Mouse (Mus musculus): ENCODE measurements around the gene Osbp. TPM values are rescaled to one million over a fixed set of nuclear protein-coding genes. Genes with fewer than 3 reads are reported as not detected.

Gene Osbp
- polyA plus RNA-seq, 1 experiment from 2014 or later, result 4.2 TPM

- H3K9me3 ChIP-seq, result no peaks in the 10 kb centered on the region
- H3K36me3 ChIP-seq, result peaks cover 22% of the 10 kb centered on the region
- no peak overlapping the region for H3K27ac ChIP-seq
- ATAC-seq, result no peak
- WGBS, result 74% methylated on average over 10 of the region's 10 CpGs
- H3K27me3 ChIP-seq (replicated peaks), result no peaks in the 10 kb centered on the region
- no peak overlapping the region for H3K4me2 ChIP-seq (replicated peaks)
- H3K9ac ChIP-seq, result no peak overlapping the region
- H3K4me3 ChIP-seq (replicated peaks), result no peak overlapping the region
- no peaks in the 10 kb centered on the region for H3K4me1 ChIP-seq (replicated peaks)
These were observed 26.8 kb downstream of the Osbp start for GRCm38 (mm10) chr19:11992441-11993029.

DNA sequence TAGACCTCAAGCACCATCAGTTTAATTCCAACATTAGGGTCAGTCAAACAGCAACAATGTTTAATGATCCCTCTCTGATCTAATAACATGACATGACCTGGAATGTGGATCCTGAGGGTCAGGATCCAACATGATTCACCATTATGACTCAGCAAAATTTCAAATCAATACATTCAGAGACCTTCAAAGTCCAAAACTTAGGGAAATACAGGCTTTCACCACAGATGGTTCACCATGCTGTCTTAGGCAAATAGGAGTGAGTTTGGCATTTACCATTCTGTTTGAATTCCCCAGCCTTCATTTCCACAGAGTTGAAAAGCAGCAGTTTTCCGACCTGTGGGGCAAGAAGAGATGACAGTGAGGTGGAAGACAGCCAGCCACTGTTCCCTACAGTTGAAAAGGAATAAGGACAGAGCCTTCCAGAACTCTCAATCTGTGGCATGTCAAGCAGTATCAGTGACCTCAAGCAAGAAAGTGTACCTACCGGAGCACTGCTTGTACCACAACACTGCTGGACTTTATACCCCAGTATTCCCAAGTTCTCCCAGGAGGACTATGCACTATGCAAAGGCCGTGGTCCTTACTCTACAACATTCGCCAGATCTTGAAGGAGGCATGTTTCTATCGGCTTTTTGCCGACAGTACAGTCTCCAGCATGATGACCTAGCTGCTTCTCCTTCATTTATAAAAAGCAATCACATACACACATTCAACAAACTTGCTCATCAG, 29.1 kb downstream of the Osbp start:
- WGBS, result 87% methylated on average over 6 of the region's 6 CpGs
- H3K27me3 ChIP-seq (replicated peaks), result no peaks in the 10 kb centered on the region
- no peak overlapping the region for H3K4me3 ChIP-seq (replicated peaks)
- no peaks in the 10 kb centered on the region for H3K4me1 ChIP-seq (replicated peaks)
- H3K9ac ChIP-seq, result no peak overlapping the region
- H3K27ac ChIP-seq, result no peak overlapping the region
- ATAC-seq, result no peak
- H3K9me3 ChIP-seq, result no peaks in the 10 kb centered on the region
- no peak overlapping the region for H3K4me2 ChIP-seq (replicated peaks)
- peaks cover 16% of the 10 kb centered on the region for H3K36me3 ChIP-seq

DNA sequence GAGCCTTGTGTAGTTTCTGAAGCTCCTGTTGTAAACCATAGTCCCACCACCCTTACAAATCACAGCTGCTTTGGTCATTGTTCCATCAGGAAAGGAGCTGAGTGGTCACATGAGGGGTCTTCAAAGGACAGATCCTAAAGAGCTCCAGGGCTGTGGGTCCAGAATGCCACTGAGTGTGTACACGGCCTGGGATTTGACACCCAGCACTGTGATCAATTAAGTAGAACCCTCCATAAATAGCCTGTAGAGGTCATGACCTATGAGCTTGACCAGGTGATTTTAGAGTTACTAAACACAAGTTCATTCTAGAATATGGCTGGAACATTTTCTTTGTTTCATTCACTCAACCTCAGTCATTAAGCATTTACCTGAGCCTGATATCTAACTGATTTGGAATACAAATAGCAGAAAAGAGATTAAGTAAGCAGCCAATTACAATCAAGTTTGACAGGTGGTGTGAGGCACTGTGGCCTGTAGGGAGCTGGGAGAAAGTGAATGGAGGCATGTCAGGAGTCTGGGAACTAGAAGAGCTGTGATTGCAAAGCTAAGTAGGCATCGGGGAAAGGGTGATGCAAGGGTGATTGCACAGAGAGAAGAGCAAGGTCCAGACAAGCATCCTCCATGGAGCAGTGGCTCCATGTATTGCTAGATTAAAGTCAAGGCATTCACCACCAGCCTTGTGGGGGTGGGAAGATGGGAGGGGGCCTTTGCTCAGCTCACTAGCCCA, 30.1 kb downstream of the Osbp start:
- peak; percentile 88 for ATAC-seq

DNA sequence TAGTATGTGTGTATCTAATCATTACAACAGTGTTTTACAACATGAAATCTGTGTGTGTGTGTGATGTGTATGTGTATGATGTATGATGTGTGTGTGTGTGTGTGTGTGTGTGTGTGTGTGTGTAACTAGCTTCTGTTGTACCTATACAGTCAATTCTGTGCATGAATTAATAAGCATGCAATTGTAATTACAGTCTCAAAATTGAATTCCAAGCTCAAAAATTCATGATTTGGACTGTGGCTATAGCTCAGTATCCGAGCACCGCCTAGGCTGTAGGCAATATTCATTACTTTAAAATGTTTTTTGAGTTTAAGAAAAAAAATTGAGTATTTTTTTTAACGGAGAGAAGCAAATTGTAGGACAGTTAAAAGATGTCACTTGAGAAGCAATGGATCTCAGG, 35.9 kb downstream of the Osbp start:
- no peak overlapping the region for H3K4me3 ChIP-seq (replicated peaks)
- H3K9ac ChIP-seq, result no peak overlapping the region
- H3K27ac ChIP-seq, result no peak overlapping the region
- H3K4me2 ChIP-seq (replicated peaks), result no peak overlapping the region
- no peaks in the 10 kb centered on the region for H3K27me3 ChIP-seq (replicated peaks)
- peaks cover 5% of the 10 kb centered on the region; the same call in 1 of the 2 replicates for H3K4me1 ChIP-seq (replicated peaks)
- 28% methylated on average over 3 of the region's 3 CpGs for WGBS
- no peak for ATAC-seq
- no peaks in the 10 kb centered on the region for H3K9me3 ChIP-seq
- H3K36me3 ChIP-seq, result no peaks in the 10 kb centered on the region

More for the DNA sequence above, 30.1 kb downstream of the Osbp start:
- Histone ChIP-seq H3K9me3 (no peaks in the 10 kb centered on the region), H3K4me1 (replicated peaks) (no peaks in the 10 kb centered on the region), H3K9ac (no peak overlapping the region), H3K36me3 (peaks cover 15% of the 10 kb centered on the region), H3K27ac (0 out of 2 replicates have a peak overlapping the region, but pooled peaks have one; percentile 17), H3K4me2 (replicated peaks) (no peak overlapping the region), H3K4me3 (replicated peaks) (no peak overlapping the region), H3K27me3 (replicated peaks) (no peaks in the 10 kb centered on the region)
- 63% methylated on average over 2 of the region's 2 CpGs for WGBS

GRCm38 (mm10) chr19:12002125-12002524, 36.4 kb downstream of the Osbp start:
- Histone ChIP-seq H3K27ac (no peak overlapping the region), H3K9ac (no peak overlapping the region), H3K4me3 (replicated peaks) (0 out of 2 replicates have a peak overlapping the region, but pooled peaks have one; percentile 0), H3K27me3 (replicated peaks) (no peaks in the 10 kb centered on the region), H3K9me3 (no peaks in the 10 kb centered on the region), H3K36me3 (no peaks in the 10 kb centered on the region), H3K4me2 (replicated peaks) (peak overlapping the region; percentile 13), H3K4me1 (replicated peaks) (peaks cover 6% of the 10 kb centered on the region; the same call in 1 of the 2 replicates)
- peak; percentile 39 for ATAC-seq
- WGBS, result 5% methylated on average over 11 of the region's 11 CpGs

GRCm38 (mm10) chr19:12002791-12003190, 37.0 kb downstream of the Osbp start:
- no peak for ATAC-seq
- 54% methylated on average over 14 of the region's 14 CpGs for WGBS
- no peak overlapping the region for H3K9ac ChIP-seq
- no peaks in the 10 kb centered on the region for H3K9me3 ChIP-seq
- H3K27ac ChIP-seq, result no peak overlapping the region
- peak overlapping the region; percentile 13 for H3K4me2 ChIP-seq (replicated peaks)
- H3K4me3 ChIP-seq (replicated peaks), result 0 out of 2 replicates have a peak overlapping the region, but pooled peaks have one; percentile 0
- H3K4me1 ChIP-seq (replicated peaks), result peaks cover 10% of the 10 kb centered on the region; the same call in 1 of the 2 replicates
- H3K36me3 ChIP-seq, result no peaks in the 10 kb centered on the region
- H3K27me3 ChIP-seq (replicated peaks), result no peaks in the 10 kb centered on the region

DNA sequence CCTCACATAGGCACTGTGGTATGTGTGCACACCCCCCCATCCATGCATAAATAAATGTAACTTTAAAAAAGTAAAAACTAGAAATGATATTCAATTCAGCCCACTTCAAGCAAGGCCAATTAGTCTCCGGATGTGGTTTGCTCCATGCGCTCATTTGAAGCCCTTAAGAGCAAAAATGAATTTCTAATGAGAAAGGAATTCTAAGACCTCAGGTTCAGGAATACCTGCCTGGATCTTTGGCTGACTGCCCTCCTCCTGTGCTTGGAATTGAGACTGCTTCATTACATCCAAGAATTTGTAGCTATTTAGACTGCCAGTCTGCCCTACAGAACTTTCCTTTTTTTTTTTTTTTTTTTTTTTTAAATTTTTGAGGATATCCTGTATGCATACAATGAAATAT, 37.8 kb downstream of the Osbp start:
- 91% methylated on average over 2 of the region's 2 CpGs for WGBS
- Histone ChIP-seq H3K4me3 (replicated peaks) (no peak overlapping the region), H3K36me3 (no peaks in the 10 kb centered on the region), H3K9me3 (no peaks in the 10 kb centered on the region), H3K4me1 (replicated peaks) (peaks cover 10% of the 10 kb centered on the region; the same call in 1 of the 2 replicates), H3K27me3 (replicated peaks) (no peaks in the 10 kb centered on the region), H3K27ac (no peak overlapping the region), H3K4me2 (replicated peaks) (no peak overlapping the region), H3K9ac (no peak overlapping the region)
- no peak for ATAC-seq

- H3K27me3 ChIP-seq (replicated peaks), result no peaks in the 10 kb centered on the region
- H3K9me3 ChIP-seq, result no peaks in the 10 kb centered on the region
- H3K27ac ChIP-seq, result peak overlapping the region; percentile 81
- H3K4me3 ChIP-seq (replicated peaks), result peak overlapping the region; percentile 57
- peak; percentile 32 for ATAC-seq
- H3K4me2 ChIP-seq (replicated peaks), result peak overlapping the region; percentile 79
- peaks cover 10% of the 10 kb centered on the region; the same call in 1 of the 2 replicates for H3K4me1 ChIP-seq (replicated peaks)
- 47% methylated on average over 9 of the region's 9 CpGs for WGBS
- no peaks in the 10 kb centered on the region for H3K36me3 ChIP-seq
- H3K9ac ChIP-seq, result no peak overlapping the region
These were observed 38.7 kb downstream of the Osbp start for GRCm38 (mm10) chr19:12004216-12005008.

GRCm38 (mm10) chr19:12005376-12006360, 39.9 kb downstream of the Osbp start:
- Histone ChIP-seq H3K36me3 (no peaks in the 10 kb centered on the region), H3K9ac (peak overlapping the region; percentile 54), H3K9me3 (no peaks in the 10 kb centered on the region), H3K4me3 (replicated peaks) (peak overlapping the region; percentile 57), H3K4me1 (replicated peaks) (peaks cover 10% of the 10 kb centered on the region; the same call in 1 of the 2 replicates), H3K27me3 (replicated peaks) (no peaks in the 10 kb centered on the region), H3K4me2 (replicated peaks) (peak overlapping the region; percentile 79), H3K27ac (peak overlapping the region; percentile 81)
- WGBS, result under 1% methylated on average over 41 of the region's 41 CpGs
- ATAC-seq, result peak; percentile 74

- peak overlapping the region; percentile 57 for H3K4me3 ChIP-seq (replicated peaks)
- no peaks in the 10 kb centered on the region for H3K9me3 ChIP-seq
- peaks cover 10% of the 10 kb centered on the region; the same call in 1 of the 2 replicates for H3K4me1 ChIP-seq (replicated peaks)
- H3K27ac ChIP-seq, result peak overlapping the region; percentile 66
- H3K36me3 ChIP-seq, result no peaks in the 10 kb centered on the region
- H3K27me3 ChIP-seq (replicated peaks), result no peaks in the 10 kb centered on the region
- H3K9ac ChIP-seq, result peak overlapping the region; percentile 54
- no peak for ATAC-seq
- WGBS, result 2% methylated on average over 17 of the region's 17 CpGs
- H3K4me2 ChIP-seq (replicated peaks), result peak overlapping the region; percentile 79
These were observed 40.7 kb downstream of the Osbp start for GRCm38 (mm10) chr19:12006361-12006947.
